Mouse (Mus musculus) neutrophil, adult 83 days (primary cell): ENCODE measurements around the gene Efcab14. TPM values are rescaled to one million over a fixed set of nuclear protein-coding genes. Genes with fewer than 3 reads are reported as not detected.

Source experiments
- total RNA-seq, 2 experiments: library from RNA; stranded (reverse); gene quantifications; one replicate each; pipeline ENCODE4 v1.2.4; 2023

Efcab14 gene
- total RNA-seq, result 10 to 100 TPM; 32.5 to 34.8 TPM

GRCm38 (mm10) chr4:115737551-115738041 lies at the start of gene Efcab14:
TSS of gene Efcab14 (plus strand) at chr4:115737744.

GRCm38 (mm10) chr4:115780918-115781317 lies 43.4 kb downstream of the Efcab14 start, which contains the start of gene Tex38:
TSS of gene Tex38 (minus strand) at chr4:115781018.

GRCm38 (mm10) chr4:115784769-115785510 lies 47.4 kb downstream of the Efcab14 start, which contains the start of gene Atpaf1:
TSS of gene Atpaf1 (plus strand) at chr4:115784812.

Other genes with a start within 250 kb of the Efcab14 start
- not detected for gene Cyp4a14, start 241.6 kb upstream of the Efcab14 start, total RNA-seq
- not detected for gene Cyp4a10, start 219.5 kb upstream of the Efcab14 start, total RNA-seq
- not detected for gene Cyp4a31, start 174.1 kb upstream of the Efcab14 start, total RNA-seq
- not detected for gene Cyp4a32, start 136.8 kb upstream of the Efcab14 start, total RNA-seq
- gene Cyp4b1, start 90.0 kb upstream of the Efcab14 start, total RNA-seq, result not detected
- gene Tex38, start 43.3 kb downstream of the Efcab14 start, total RNA-seq, result not detected
- 1 to 10 TPM; 7.1 to 7.6 TPM for gene Atpaf1, start 47.1 kb downstream of the Efcab14 start, total RNA-seq
- 10 to 100 TPM; 13.0 to 16.5 TPM for gene Mob3c, start 90.3 kb downstream of the Efcab14 start, total RNA-seq
- gene Mknk1, start 101.5 kb downstream of the Efcab14 start, total RNA-seq, result 100 to 1,000 TPM; 120 to 126 TPM
- under 1 TPM in 1 of 2 experiments, not detected in 1; 0.29 TPM for gene Kncn, start 146.7 kb downstream of the Efcab14 start, total RNA-seq
- not detected for gene 6430628N08Rik, start 152.9 kb downstream of the Efcab14 start, total RNA-seq
- gene Dmbx1, start 202.2 kb downstream of the Efcab14 start, total RNA-seq, result not detected